Mouse (Mus musculus) liver, adult 2 months (tissue): ENCODE data around the gene Ubash3b.

ENCODE experiments used
- CTCF ChIP-seq: fragments of 200-500 bp; IDR thresholded peaks from 2 replicates; pipeline ENCODE4 v1.5.1; 2011; ENCODE audit warnings: low read depth, low read length, control low read depth
- POLR2A ChIP-seq: fragments of 200-500 bp; IDR thresholded peaks from 2 replicates; pipeline ENCODE4 v1.6.1; 2011; ENCODE audit warnings: low read length, control low read depth; ENCODE audit not compliant: insufficient read depth; ENCODE audit errors: extremely low read depth

GRCm38 (mm10) chr9:41173158-41173557, 11.7 kb upstream of the Ubash3b start:
- TF ChIP-seq CTCF (no peak), POLR2A (no peak)
